Mouse (Mus musculus): ENCODE results near the gene Map10.

DNA sequence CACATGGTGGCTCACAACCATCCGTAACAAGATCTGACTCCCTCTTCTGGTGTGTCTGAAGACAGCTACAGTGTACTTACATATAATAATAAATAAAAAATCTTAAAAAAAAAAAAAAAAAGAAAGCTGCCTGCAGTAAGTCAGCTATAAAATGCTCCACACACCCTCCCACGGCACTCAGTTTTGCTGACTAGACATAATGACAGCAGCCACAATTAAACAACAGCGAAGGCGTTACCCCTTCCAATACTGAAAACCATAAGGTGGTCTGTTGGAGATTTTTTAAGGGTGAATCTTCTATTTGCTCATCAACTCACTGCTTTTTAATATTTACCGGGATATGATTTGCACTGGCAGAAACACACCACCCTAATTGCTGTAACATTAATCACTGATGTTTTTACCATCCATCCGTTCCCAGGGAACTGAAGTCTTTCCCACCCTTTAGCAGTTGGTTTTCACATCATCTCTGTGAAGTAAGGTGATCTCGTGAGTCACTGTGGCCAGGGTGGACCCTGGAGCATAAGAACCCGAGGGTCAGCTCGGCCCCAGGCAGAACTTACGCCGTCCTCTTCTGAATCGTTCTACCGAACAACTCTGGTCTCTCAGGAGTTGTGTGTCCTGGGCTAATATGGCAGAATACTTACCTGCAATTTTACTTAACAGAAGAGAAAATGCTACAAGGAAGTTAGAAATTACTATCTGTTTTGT lies 7.5 kb upstream of the Map10 start:
- TF ChIP-seq CTCF (IDR thresholded peaks at IDR 0.05; ENCODE audit: low read depth) (no peak), EP300 (IDR thresholded peaks at IDR 0.05; ENCODE audit: low read depth) (no peak)
